Mouse (Mus musculus) neural tube, embryonic 15.5 days (tissue): ENCODE data around the gene Sdk2. TPM values are rescaled to one million over a fixed set of nuclear protein-coding genes. Genes with fewer than 3 reads are reported as not detected.

ENCODE experiments used
- ATAC-seq: fragments of 200-750 bp; cut with Nextera tagmentation; 2 replicates; pipeline ENCODE4 v1.8.0; 2017; ENCODE audit warnings: mild to moderate bottlenecking, moderate TSS enrichment, moderate library complexity; ENCODE audit not compliant: low FRiP score
- H3K27ac ChIP-seq: fragments of 300-500 bp; sonication (generic); replicated peaks from 2 replicates; pipeline ENCODE4 v1.5.1; 2015; ENCODE audit warnings: mild to moderate bottlenecking, inconsistent platforms
- H3K27me3 ChIP-seq: fragments of 300-500 bp; sonication (generic); replicated peaks from 2 replicates; pipeline ENCODE4 v1.6.1; 2015; ENCODE audit warnings: inconsistent platforms
- H3K36me3 ChIP-seq: fragments of 300-500 bp; sonication (generic); 2 replicates; pipeline ENCODE4 v1.6.1; 2015; ENCODE audit warnings: inconsistent platforms
- H3K4me1 ChIP-seq: fragments of 300-500 bp; sonication (generic); 2 replicates; pipeline ENCODE4 v1.6.1; 2015; ENCODE audit warnings: inconsistent platforms
- H3K4me2 ChIP-seq: fragments of 300-500 bp; sonication (generic); 2 replicates; pipeline ENCODE4 v1.6.1; 2015; ENCODE audit warnings: inconsistent platforms, mild to moderate bottlenecking, moderate library complexity
- H3K4me3 ChIP-seq: fragments of 300-500 bp; sonication (generic); replicated peaks from 2 replicates; pipeline ENCODE4 v1.5.1; 2015; ENCODE audit warnings: mild to moderate bottlenecking, inconsistent platforms
- H3K9ac ChIP-seq: fragments of 300-500 bp; sonication (generic); replicated peaks from 2 replicates; pipeline ENCODE4 v1.6.1; 2015; ENCODE audit warnings: mild to moderate bottlenecking, inconsistent platforms
- H3K9me3 ChIP-seq: fragments of 300-500 bp; sonication (generic); replicated peaks from 2 replicates; pipeline ENCODE4 v1.6.1; 2016; ENCODE audit warnings: inconsistent platforms
- WGBS: fragments of 180-500 bp; shearing (Covaris S2); methylation state at CpG from one replicate; pipeline ENCODE4 v1.1.7; 2015; ENCODE audit warnings: mixed read lengths; 5-methylcytosine and 5-hydroxymethylcytosine counted together
- polyA plus RNA-seq: library from polyadenylated mRNA; unstranded; fragments of >200 nt; fragmentation: Nextera tagmentation; extraction: Ambion mirVana; gene quantifications from 2 replicates; pipeline ENCODE4 v1.2.1, GENCODE M21; 2015

Sdk2 gene
- polyA plus RNA-seq, 1 experiment from 2014 or later = 4.6 TPM

DNA sequence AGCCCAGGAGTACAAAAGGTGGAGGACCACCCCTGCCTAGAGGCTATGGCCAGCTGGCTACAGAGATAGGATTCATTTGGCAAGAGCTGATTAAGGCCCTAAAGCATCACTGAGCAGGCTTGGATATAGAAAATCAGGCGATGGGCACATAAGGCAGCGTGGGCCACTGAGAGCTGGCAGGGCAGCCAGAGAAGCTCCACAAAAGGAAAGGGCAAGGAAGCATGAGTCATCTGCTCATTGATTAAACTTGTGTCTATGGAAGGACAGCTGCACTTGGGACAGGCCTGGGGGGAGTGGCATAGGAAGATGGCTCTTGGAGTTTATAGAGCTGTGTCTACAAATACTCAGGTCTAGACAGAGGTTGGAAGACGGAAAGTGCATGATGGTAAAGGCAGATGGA is 104.1 kb downstream of the Sdk2 start:
- ATAC-seq = no peak

DNA sequence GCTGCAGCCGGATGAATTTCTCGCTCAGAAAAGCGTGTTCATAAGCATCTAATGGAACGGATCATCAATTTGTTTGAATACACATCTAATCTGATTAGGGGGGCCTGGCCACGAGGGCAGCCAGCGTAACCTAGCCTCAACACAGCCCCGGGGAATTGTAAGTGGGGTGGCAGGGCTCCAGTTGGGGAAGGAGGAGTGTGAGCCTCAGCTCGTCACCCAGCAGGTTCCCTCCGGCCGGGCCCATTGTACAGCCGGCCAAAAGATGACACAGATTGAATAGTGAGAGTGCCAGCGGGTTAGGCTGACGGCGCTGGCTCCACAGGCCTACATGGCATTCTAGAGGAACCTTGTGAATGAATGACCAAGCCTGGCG is 115.2 kb downstream of the Sdk2 start:
- Histone ChIP-seq H3K4me2 (peak overlapping the region; percentile 8; the same call in 1 of the 2 replicates), H3K27me3 (no peaks in the 10 kb centered on the region), H3K9me3 (no peaks in the 10 kb centered on the region), H3K27ac (no peak overlapping the region; the same call in 1 of the 2 replicates), H3K4me1 (peaks cover 29% of the 10 kb centered on the region), H3K4me3 (no peak overlapping the region), H3K36me3 (no peaks in the 10 kb centered on the region), H3K9ac (no peak overlapping the region)
- WGBS = 25% methylated on average over 15 of the region's 15 CpGs
- peak; percentile 63; the same call in 1 of the 2 replicates for ATAC-seq

More for the DNA sequence above, 104.1 kb downstream of the Sdk2 start:
- H3K27ac ChIP-seq = no peak overlapping the region
- H3K9ac ChIP-seq = no peak overlapping the region
- H3K4me2 ChIP-seq = no peak overlapping the region
- WGBS = 84% methylated on average over 3 of the region's 3 CpGs
- H3K4me1 ChIP-seq = peaks cover 8% of the 10 kb centered on the region; the same call in 1 of the 2 replicates
- H3K9me3 ChIP-seq = peaks cover 15% of the 10 kb centered on the region
- no peaks in the 10 kb centered on the region for H3K27me3 ChIP-seq
- H3K36me3 ChIP-seq = no peaks in the 10 kb centered on the region
- H3K4me3 ChIP-seq = no peak overlapping the region

- Histone ChIP-seq H3K4me2 (peak overlapping the region; percentile 8; the same call in 1 of the 2 replicates), H3K4me1 (peaks cover 29% of the 10 kb centered on the region), H3K27me3 (no peaks in the 10 kb centered on the region), H3K4me3 (no peak overlapping the region), H3K27ac (no peak overlapping the region; the same call in 1 of the 2 replicates), H3K9ac (no peak overlapping the region), H3K9me3 (no peaks in the 10 kb centered on the region), H3K36me3 (no peaks in the 10 kb centered on the region)
- 47% methylated on average over 7 of the region's 7 CpGs for WGBS
- ATAC-seq = peak; percentile 25; the same call in 1 of the 2 replicates
Observed at GRCm38 (mm10) chr11:113950904-113951615, 115.8 kb downstream of the Sdk2 start.

DNA sequence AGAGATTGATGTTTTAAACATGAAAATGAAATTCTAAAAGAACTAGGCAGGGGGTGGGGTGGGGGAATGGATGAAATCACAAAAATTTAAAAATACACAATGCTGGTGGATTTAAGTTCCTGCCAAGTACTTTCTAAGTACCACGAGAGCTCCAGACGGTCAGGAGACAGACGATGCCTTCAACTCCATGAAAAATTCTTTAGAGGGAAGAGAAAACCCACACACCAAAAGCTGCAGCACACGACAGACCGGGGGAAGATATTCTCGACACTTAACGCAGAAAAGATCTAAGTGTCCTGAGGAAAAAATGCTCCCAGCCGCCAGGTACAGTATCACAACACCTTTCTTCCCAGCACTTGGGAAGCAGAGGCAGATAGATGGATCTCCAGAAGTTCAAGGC is 118.2 kb downstream of the Sdk2 start:
- Histone ChIP-seq H3K9me3 (no peaks in the 10 kb centered on the region), H3K36me3 (no peaks in the 10 kb centered on the region), H3K4me1 (peaks cover 32% of the 10 kb centered on the region), H3K27ac (no peak overlapping the region), H3K9ac (no peak overlapping the region), H3K27me3 (no peaks in the 10 kb centered on the region), H3K4me3 (no peak overlapping the region), H3K4me2 (no peak overlapping the region)
- WGBS = 91% methylated on average over 8 of the region's 8 CpGs
- ATAC-seq = no peak

DNA sequence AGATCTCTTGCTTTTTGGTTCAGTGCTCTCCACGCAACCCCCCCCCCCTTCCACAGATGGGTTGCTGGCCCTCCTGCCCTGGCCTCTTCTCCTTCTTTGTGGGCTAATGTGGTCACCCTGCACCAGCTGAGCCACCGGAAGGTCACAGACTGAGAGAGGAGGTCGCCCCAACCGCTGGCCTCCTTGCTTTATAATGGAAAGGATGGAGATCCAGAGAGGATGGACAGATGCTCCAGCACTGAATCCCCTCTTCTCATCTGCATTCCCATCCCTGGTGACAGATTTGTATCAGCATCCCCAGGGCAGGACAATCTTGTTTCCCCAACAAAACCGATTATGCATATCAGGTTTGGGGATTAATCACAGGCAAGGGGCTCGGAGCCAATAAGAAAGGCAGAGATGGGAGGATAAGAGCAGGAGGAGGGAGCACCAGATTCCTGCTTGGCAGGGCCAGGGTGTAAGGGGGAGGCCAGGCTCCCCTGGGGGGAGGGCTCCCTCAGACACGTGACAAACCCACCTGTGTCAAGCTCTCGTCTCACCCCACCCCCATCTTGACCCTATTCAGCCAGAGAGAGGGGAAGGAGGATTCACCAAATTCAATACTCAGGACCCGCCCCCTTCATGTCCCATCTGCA is 124.6 kb downstream of the Sdk2 start:
- Histone ChIP-seq H3K9ac (no peak overlapping the region), H3K4me1 (peaks cover 15% of the 10 kb centered on the region), H3K27ac (no peak overlapping the region), H3K36me3 (no peaks in the 10 kb centered on the region), H3K4me3 (no peak overlapping the region), H3K4me2 (no peak overlapping the region), H3K9me3 (no peaks in the 10 kb centered on the region), H3K27me3 (no peaks in the 10 kb centered on the region)
- no peak for ATAC-seq
- WGBS = 48% methylated on average over 9 of the region's 9 CpGs

GRCm38 (mm10) chr11:113933678-113934077 is 133.2 kb downstream of the Sdk2 start:
- H3K27me3 ChIP-seq = no peaks in the 10 kb centered on the region
- 28% methylated on average over 9 of the region's 9 CpGs for WGBS
- no peak overlapping the region for H3K27ac ChIP-seq
- no peaks in the 10 kb centered on the region for H3K36me3 ChIP-seq
- no peak for ATAC-seq
- H3K4me3 ChIP-seq = no peak overlapping the region
- H3K9me3 ChIP-seq = no peaks in the 10 kb centered on the region
- H3K4me1 ChIP-seq = peaks cover 37% of the 10 kb centered on the region
- no peak overlapping the region for H3K4me2 ChIP-seq
- H3K9ac ChIP-seq = no peak overlapping the region

DNA sequence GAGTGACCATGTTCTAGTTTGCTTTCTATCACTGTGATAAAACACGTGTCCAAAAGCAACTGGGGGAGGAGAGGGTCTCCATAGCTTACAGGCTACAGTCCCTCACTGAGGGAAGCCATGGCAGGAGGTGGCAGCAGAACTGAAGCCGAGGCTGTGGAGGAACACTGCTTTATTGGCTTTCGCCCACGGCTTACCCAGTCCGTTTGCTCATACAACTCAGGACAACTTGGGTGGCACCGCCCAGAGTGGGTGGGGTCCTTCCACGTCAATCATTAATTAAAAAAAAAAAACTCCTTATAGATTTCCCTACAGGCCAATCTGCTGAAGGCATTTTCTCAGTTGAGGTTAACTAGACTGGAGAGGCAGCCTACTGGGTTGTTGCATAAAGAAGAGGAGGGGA is 133.9 kb downstream of the Sdk2 start:
- 77% methylated on average over 7 of the region's 7 CpGs for WGBS

GRCm38 (mm10) chr11:113931701-113932100 is 135.1 kb downstream of the Sdk2 start:
- Histone ChIP-seq H3K4me2 (no peak overlapping the region), H3K27ac (no peak overlapping the region; the same call in 1 of the 2 replicates), H3K36me3 (no peaks in the 10 kb centered on the region), H3K4me1 (peaks cover 45% of the 10 kb centered on the region), H3K9me3 (no peaks in the 10 kb centered on the region), H3K4me3 (no peak overlapping the region), H3K9ac (no peak overlapping the region), H3K27me3 (no peaks in the 10 kb centered on the region)
- 49% methylated on average over 4 of the region's 4 CpGs for WGBS
- 0 out of 2 replicates have a peak, but pooled peaks have one; percentile 16 for ATAC-seq

More for the DNA sequence above, 133.9 kb downstream of the Sdk2 start:
- Histone ChIP-seq H3K4me3 (no peak overlapping the region), H3K4me1 (peaks cover 44% of the 10 kb centered on the region), H3K9ac (no peak overlapping the region), H3K4me2 (no peak overlapping the region), H3K27me3 (no peaks in the 10 kb centered on the region), H3K9me3 (no peaks in the 10 kb centered on the region), H3K27ac (no peak overlapping the region), H3K36me3 (no peaks in the 10 kb centered on the region)
- no peak for ATAC-seq

DNA sequence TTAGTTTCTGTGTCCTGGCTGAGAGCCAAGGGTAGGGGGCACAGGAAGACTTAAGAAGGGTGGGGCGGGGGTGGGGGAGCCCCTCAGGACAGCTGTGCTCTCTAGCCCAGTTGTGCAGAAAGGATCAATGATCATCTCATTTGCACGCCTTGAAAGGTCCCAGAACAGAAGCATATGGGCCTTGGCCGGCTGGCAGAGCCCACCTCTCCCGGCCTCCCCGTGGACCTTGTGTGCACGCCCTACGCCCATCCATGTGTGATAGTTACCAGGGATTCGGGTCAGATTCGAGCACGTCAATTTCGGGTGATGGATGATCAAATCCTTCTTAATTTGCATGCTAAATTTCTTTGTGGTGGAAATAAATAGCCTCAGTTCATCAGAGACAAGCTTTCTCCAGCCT is 136.7 kb downstream of the Sdk2 start:
- Histone ChIP-seq H3K4me1 (peaks cover 37% of the 10 kb centered on the region), H3K4me3 (no peak overlapping the region), H3K27ac (no peak overlapping the region), H3K36me3 (no peaks in the 10 kb centered on the region), H3K27me3 (no peaks in the 10 kb centered on the region), H3K9ac (no peak overlapping the region), H3K9me3 (no peaks in the 10 kb centered on the region), H3K4me2 (no peak overlapping the region)
- ATAC-seq = no peak
- WGBS = 36% methylated on average over 11 of the region's 11 CpGs

DNA sequence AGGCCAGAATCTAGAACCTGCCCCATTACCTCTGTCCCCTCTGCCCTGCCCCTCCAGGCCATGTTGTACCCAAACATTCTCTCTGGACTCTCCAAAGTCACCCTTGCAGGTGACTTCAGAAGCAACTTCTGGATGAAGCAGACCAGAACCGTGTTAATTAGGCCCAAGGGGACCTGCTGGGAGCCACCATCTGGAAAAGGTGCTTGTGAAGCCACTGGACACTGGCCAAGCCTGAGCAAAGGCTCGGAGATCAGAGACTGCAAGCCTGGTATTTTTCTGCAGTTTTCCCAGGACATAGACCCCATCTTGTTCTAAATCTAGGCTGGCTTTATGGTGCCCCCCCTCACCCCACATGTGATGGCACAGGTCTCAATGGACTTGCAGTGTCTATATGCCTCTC is 138.0 kb downstream of the Sdk2 start:
- H3K36me3 ChIP-seq = no peaks in the 10 kb centered on the region
- H3K9me3 ChIP-seq = no peaks in the 10 kb centered on the region
- H3K27ac ChIP-seq = no peak overlapping the region
- 62% methylated on average over 2 of the region's 2 CpGs for WGBS
- no peaks in the 10 kb centered on the region for H3K27me3 ChIP-seq
- no peak overlapping the region for H3K4me3 ChIP-seq
- H3K4me2 ChIP-seq = no peak overlapping the region
- no peak for ATAC-seq
- H3K9ac ChIP-seq = no peak overlapping the region
- peaks cover 35% of the 10 kb centered on the region for H3K4me1 ChIP-seq

GRCm38 (mm10) chr11:113928291-113928690 is 138.6 kb downstream of the Sdk2 start:
- H3K4me2 ChIP-seq = no peak overlapping the region
- no peak overlapping the region for H3K9ac ChIP-seq
- H3K36me3 ChIP-seq = no peaks in the 10 kb centered on the region
- H3K27ac ChIP-seq = no peak overlapping the region
- WGBS = 39% methylated on average over 9 of the region's 9 CpGs
- H3K4me3 ChIP-seq = no peak overlapping the region
- H3K4me1 ChIP-seq = peaks cover 33% of the 10 kb centered on the region
- no peaks in the 10 kb centered on the region for H3K9me3 ChIP-seq
- H3K27me3 ChIP-seq = no peaks in the 10 kb centered on the region
- no peak for ATAC-seq

- H3K27ac ChIP-seq = no peak overlapping the region
- peaks cover 33% of the 10 kb centered on the region for H3K4me1 ChIP-seq
- no peak for ATAC-seq
- no peak overlapping the region for H3K4me2 ChIP-seq
- no peak overlapping the region for H3K9ac ChIP-seq
- WGBS = 70% methylated on average over 3 of the region's 3 CpGs
- no peaks in the 10 kb centered on the region for H3K27me3 ChIP-seq
- H3K9me3 ChIP-seq = no peaks in the 10 kb centered on the region
- no peak overlapping the region for H3K4me3 ChIP-seq
- H3K36me3 ChIP-seq = no peaks in the 10 kb centered on the region
Observed at GRCm38 (mm10) chr11:113927826-113928225, 139.0 kb downstream of the Sdk2 start.
